Mouse (Mus musculus) left cerebral cortex, postnatal 25 days (tissue): ENCODE data around the gene Dhx36. TPM values are rescaled to one million over a fixed set of nuclear protein-coding genes. Genes with fewer than 3 reads are reported as not detected.

Experiments used
- DNase-seq, 2 experiments: peaks; one replicate each; pipeline ENCODE4 v3.0.0; 2022; ENCODE audit warnings: low spot score in 2 of 2, mixed read lengths in 1 of 2
- intact Hi-C: fragments of 180-260 bp; cut with DNase I; formaldehyde crosslinking; loops from one replicate; pipeline ENCODE4 v1.15.1; 2025
- total RNA-seq, 2 experiments: library from RNA; stranded (reverse); gene quantifications; 2 replicates each; pipeline ENCODE4 v1.2.3; 2021

Gene Dhx36
- total RNA-seq, 2 experiments from 2014 or later: 55.9 to 57.7 TPM

GRCm38 (mm10) chr3:62440431-62440969, 66.3 kb downstream of the Dhx36 start:
- intact Hi-C loops: no loop called here
- DNase-seq: no peak

GRCm38 (mm10) chr3:62435923-62436322, 70.9 kb downstream of the Dhx36 start:
- intact Hi-C loops: no loop called here
- DNase-seq: no peak

GRCm38 (mm10) chr3:62433675-62434074, 73.1 kb downstream of the Dhx36 start:
- intact Hi-C loops: no loop called here

GRCm38 (mm10) chr3:62418387-62419138, 88.2 kb downstream of the Dhx36 start:
- DNase-seq: no peak
- intact Hi-C loops: no loop called here

More at GRCm38 (mm10) chr3:62433675-62434074, 73.1 kb downstream of the Dhx36 start:
- no peak for DNase-seq

Other genes with a start within 250 kb of the Dhx36 start
- gene Arhgef26, start 168.7 kb downstream of the Dhx36 start, total RNA-seq: 10 to 100 TPM; 22.7 to 27.4 TPM
- gene Gpr149, start 98.1 kb upstream of the Dhx36 start, total RNA-seq: 1 to 10 TPM in 1 of 2 experiments, under 1 TPM in 1; 0.69 to 3.4 TPM